Mouse (Mus musculus) mammary gland, adult 2 months (tissue): Measurements from ENCODE around the gene D3Ertd254e. TPM values are rescaled to one million over a fixed set of nuclear protein-coding genes. Genes with fewer than 3 reads are reported as not detected.

Source experiments
- polyA plus RNA-seq: library from polyadenylated mRNA; depleted of rRNA; stranded (reverse); fragments of >200 nt; gene quantifications from 2 replicates; pipeline ENCODE4 v1.2.3, GENCODE M21; 2012; ENCODE audit warnings: low replicate concordance; rRNA removed

The D3Ertd254e gene
- polyA plus RNA-seq: 0.81 and 1.8 TPM in 2 replicates

DNA sequence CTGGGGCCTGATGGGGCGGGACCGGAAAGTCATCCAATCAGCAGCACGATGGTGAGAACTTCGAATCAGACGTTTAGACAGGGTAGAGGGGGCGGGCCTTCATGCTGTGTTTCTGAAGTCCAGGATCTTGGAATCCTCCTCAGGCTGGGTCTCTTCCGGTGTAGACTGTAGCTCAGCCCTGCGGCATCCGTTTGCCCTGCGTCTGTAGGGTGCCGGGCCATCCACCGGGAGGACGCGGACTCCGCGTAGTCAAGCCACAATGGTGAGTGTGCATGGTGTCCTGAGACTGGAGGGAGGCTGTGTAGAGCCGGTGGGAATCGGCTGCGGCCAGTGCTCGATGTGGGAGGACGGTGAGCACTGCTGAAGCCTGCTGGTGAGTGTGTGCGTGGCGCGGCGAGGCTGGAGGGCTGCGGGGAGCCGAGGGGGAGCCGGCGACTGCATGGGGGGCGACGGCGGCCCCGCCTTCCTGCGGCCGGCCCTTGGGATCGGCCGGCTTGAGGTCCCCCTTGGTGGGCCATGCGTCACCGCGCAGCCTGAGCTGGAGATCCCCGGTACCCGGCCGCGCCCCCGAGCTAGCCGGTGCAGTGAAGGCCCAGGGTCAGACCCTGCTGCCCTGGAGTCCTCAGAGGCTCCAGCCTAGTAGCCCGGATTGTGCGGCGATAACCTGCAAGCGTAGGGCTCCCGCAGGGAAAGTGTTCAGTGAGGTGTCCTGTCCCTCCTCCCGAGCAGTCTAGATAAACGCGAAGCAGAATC lies at the start of gene D3Ertd254e:
Gene D3Ertd254e, plus strand, starts transcription at position 84 of the 753 bp plus-strand sequence.

Other genes with a start within 250 kb of the D3Ertd254e start
- 1.6 and 6.9 TPM in 2 replicates for gene Dcun1d1, start 213.6 kb upstream of the D3Ertd254e start, polyA plus RNA-seq
- gene Mccc1, start 150.3 kb upstream of the D3Ertd254e start, polyA plus RNA-seq: 36.3 and 49.8 TPM in 2 replicates
- 0.19 and 0.47 TPM in 2 replicates for gene Ccdc144b, start 97.5 kb upstream of the D3Ertd254e start, polyA plus RNA-seq
- 11.1 and 28.9 TPM in 2 replicates for gene Acad9, start 85.0 kb upstream of the D3Ertd254e start, polyA plus RNA-seq
- gene Qrfpr, start 71.3 kb downstream of the D3Ertd254e start, polyA plus RNA-seq: not detected in 2 replicates